Mouse (Mus musculus) embryonic facial prominence, embryonic 13.5 days (tissue): Measurements from ENCODE around the gene Olfr64. TPM values are rescaled to one million over a fixed set of nuclear protein-coding genes. Genes with fewer than 3 reads are reported as not detected.

Source experiments
- ATAC-seq: fragments of 200-750 bp; cut with Nextera tagmentation; 2 replicates; pipeline ENCODE4 v1.8.0; 2017; ENCODE audit warnings: low read depth; ENCODE audit not compliant: insufficient number of reproducible peaks, insufficient read depth, low FRiP score, low TSS enrichment
- H3K27ac ChIP-seq: fragments of 300-500 bp; sonication (generic); 2 replicates; pipeline ENCODE4 v1.5.1; 2015; ENCODE audit warnings: moderate library complexity, mild to moderate bottlenecking, inconsistent platforms
- H3K27me3 ChIP-seq: fragments of 300-500 bp; sonication (generic); 2 replicates; pipeline ENCODE4 v1.6.1; 2015; ENCODE audit warnings: mild to moderate bottlenecking, inconsistent platforms
- H3K36me3 ChIP-seq: fragments of 300-500 bp; sonication (generic); 2 replicates; pipeline ENCODE4 v1.6.1; 2015; ENCODE audit warnings: mild to moderate bottlenecking, inconsistent platforms
- H3K4me1 ChIP-seq: fragments of 300-500 bp; sonication (generic); 2 replicates; pipeline ENCODE4 v1.6.1; 2015; ENCODE audit warnings: inconsistent platforms
- H3K4me2 ChIP-seq: fragments of 300-500 bp; sonication (generic); 2 replicates; pipeline ENCODE4 v1.6.1; 2015; ENCODE audit warnings: moderate library complexity, mild to moderate bottlenecking, inconsistent platforms
- H3K4me3 ChIP-seq: fragments of 300-500 bp; sonication (generic); 2 replicates; pipeline ENCODE4 v1.5.1; 2015; ENCODE audit warnings: mild to moderate bottlenecking, inconsistent platforms
- H3K9ac ChIP-seq: fragments of 300-500 bp; sonication (generic); 2 replicates; pipeline ENCODE4 v1.6.1; 2015; ENCODE audit warnings: mild to moderate bottlenecking, inconsistent platforms
- H3K9me3 ChIP-seq: fragments of 300-500 bp; sonication (generic); 2 replicates; pipeline ENCODE4 v1.6.1; 2016; ENCODE audit warnings: inconsistent platforms
- WGBS: fragments of 180-500 bp; shearing (Covaris S2); methylation state at CpG from one replicate; pipeline ENCODE4 v1.1.7; 2015; ENCODE audit warnings: mixed read lengths; 5-methylcytosine and 5-hydroxymethylcytosine counted together
- polyA plus RNA-seq: library from polyadenylated mRNA; unstranded; fragments of >200 nt; fragmentation: Nextera tagmentation; extraction: Ambion mirVana; gene quantifications from 2 replicates; pipeline ENCODE4 v1.2.1, GENCODE M21; 2015

Gene Olfr64
- polyA plus RNA-seq, 1 experiment from 2014 or later = not detected

DNA sequence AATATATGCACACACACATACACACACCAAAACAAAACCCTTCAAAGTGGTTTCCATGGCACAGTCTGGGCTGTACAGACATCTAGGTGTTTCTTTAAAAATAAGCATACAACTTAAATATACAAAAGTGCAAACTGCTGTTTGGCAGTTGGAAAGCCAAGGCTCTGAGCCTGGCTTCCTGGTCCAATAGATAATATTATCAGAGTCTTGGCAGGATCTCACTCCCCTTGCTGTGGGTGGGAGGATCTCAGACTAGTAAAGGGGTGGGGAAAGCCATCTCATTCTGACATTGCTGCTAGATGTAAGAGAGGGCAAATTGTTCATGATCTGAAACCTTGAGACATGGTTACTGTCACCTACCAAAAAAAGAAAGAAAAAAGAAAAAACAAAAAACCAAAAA, 23.6 kb downstream of the Olfr64 start:
- Histone ChIP-seq H3K27ac (no peak overlapping the region), H3K36me3 (no peaks in the 10 kb centered on the region), H3K9ac (no peak overlapping the region), H3K4me1 (no peaks in the 10 kb centered on the region), H3K4me2 (no peak overlapping the region), H3K4me3 (no peak overlapping the region), H3K27me3 (no peaks in the 10 kb centered on the region), H3K9me3 (no peaks in the 10 kb centered on the region)
- ATAC-seq = no peak

DNA sequence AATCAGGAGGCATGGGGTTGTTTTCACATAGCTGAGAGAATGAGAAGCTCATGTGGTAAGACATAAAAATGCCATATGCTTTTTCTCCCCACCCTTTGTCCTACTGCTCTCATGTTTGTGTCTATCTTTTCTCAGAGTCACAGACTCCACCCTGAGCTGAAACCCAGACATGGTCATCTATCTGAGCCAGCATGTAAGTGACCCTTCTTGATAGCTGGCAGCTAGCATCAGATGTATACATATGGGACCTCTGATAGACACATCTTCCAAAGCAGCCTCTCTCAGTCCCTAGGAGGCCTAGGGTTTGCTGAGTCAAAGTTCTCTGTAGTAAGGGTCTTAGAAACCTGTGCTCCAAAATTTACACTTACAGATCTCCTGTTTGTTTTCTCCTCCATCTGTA, 28.6 kb downstream of the Olfr64 start:
- no peak overlapping the region for H3K27ac ChIP-seq
- no peak overlapping the region for H3K4me3 ChIP-seq
- no peak overlapping the region for H3K4me2 ChIP-seq
- no peak overlapping the region for H3K9ac ChIP-seq
- ATAC-seq = no peak
- H3K9me3 ChIP-seq = no peaks in the 10 kb centered on the region
- H3K4me1 ChIP-seq = no peaks in the 10 kb centered on the region
- no peaks in the 10 kb centered on the region for H3K36me3 ChIP-seq
- no peaks in the 10 kb centered on the region for H3K27me3 ChIP-seq

- WGBS = 82% methylated on average over 3 of the region's 3 CpGs
- no peaks in the 10 kb centered on the region for H3K27me3 ChIP-seq
- H3K4me1 ChIP-seq = no peaks in the 10 kb centered on the region
- ATAC-seq = no peak
- no peaks in the 10 kb centered on the region for H3K36me3 ChIP-seq
- H3K4me3 ChIP-seq = no peak overlapping the region
- H3K27ac ChIP-seq = no peak overlapping the region
- H3K9me3 ChIP-seq = no peaks in the 10 kb centered on the region
- no peak overlapping the region for H3K4me2 ChIP-seq
- no peak overlapping the region for H3K9ac ChIP-seq
These were observed 32.8 kb downstream of the Olfr64 start for GRCm38 (mm10) chr7:103861531-103861930.

DNA sequence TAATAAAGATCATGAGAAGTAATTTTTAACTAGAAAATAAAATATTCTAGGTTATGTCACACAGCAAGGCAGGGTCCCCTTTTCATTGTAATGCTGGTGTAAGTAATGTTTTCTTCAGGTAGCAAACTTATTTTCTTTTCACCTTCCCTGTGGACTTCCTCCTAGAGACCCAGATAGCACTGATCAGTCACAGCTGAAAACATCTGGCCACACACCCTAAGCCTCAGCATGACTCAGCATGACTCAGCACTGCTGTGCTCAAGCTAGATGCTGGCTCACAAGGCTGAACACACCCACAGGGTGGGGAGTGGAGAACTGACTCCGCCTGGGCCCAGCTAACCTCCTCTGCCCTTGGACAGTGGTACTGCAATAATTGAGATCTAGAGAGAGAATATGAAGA, 33.4 kb downstream of the Olfr64 start:
- no peaks in the 10 kb centered on the region for H3K27me3 ChIP-seq
- H3K36me3 ChIP-seq = no peaks in the 10 kb centered on the region
- no peak for ATAC-seq
- 52% methylated on average over 1 of the region's 1 CpGs for WGBS
- H3K4me2 ChIP-seq = no peak overlapping the region
- H3K27ac ChIP-seq = no peak overlapping the region
- no peaks in the 10 kb centered on the region for H3K4me1 ChIP-seq
- no peak overlapping the region for H3K9ac ChIP-seq
- H3K9me3 ChIP-seq = no peaks in the 10 kb centered on the region
- H3K4me3 ChIP-seq = no peak overlapping the region

GRCm38 (mm10) chr7:103859076-103859475, 35.2 kb downstream of the Olfr64 start:
- 69% methylated on average over 2 of the region's 2 CpGs for WGBS
- H3K4me1 ChIP-seq = no peaks in the 10 kb centered on the region
- H3K9ac ChIP-seq = no peak overlapping the region
- no peak overlapping the region for H3K4me3 ChIP-seq
- no peaks in the 10 kb centered on the region for H3K9me3 ChIP-seq
- ATAC-seq = no peak
- H3K4me2 ChIP-seq = no peak overlapping the region
- no peaks in the 10 kb centered on the region for H3K27me3 ChIP-seq
- H3K36me3 ChIP-seq = no peaks in the 10 kb centered on the region
- no peak overlapping the region for H3K27ac ChIP-seq

- Histone ChIP-seq H3K27me3 (no peaks in the 10 kb centered on the region), H3K36me3 (no peaks in the 10 kb centered on the region), H3K4me2 (no peak overlapping the region), H3K27ac (no peak overlapping the region), H3K9me3 (no peaks in the 10 kb centered on the region), H3K4me3 (no peak overlapping the region), H3K9ac (no peak overlapping the region), H3K4me1 (no peaks in the 10 kb centered on the region)
- no peak for ATAC-seq
- WGBS = 58% methylated on average over 1 of the region's 1 CpGs
These were observed 39.6 kb downstream of the Olfr64 start for GRCm38 (mm10) chr7:103854669-103855068.

- 71% methylated on average over 2 of the region's 2 CpGs for WGBS
These were observed 41.2 kb downstream of the Olfr64 start, which contains the start of gene Hbb-y for GRCm38 (mm10) chr7:103853090-103853489. Gene Hbb-y (minus strand): TSS chr7:103853216.

DNA sequence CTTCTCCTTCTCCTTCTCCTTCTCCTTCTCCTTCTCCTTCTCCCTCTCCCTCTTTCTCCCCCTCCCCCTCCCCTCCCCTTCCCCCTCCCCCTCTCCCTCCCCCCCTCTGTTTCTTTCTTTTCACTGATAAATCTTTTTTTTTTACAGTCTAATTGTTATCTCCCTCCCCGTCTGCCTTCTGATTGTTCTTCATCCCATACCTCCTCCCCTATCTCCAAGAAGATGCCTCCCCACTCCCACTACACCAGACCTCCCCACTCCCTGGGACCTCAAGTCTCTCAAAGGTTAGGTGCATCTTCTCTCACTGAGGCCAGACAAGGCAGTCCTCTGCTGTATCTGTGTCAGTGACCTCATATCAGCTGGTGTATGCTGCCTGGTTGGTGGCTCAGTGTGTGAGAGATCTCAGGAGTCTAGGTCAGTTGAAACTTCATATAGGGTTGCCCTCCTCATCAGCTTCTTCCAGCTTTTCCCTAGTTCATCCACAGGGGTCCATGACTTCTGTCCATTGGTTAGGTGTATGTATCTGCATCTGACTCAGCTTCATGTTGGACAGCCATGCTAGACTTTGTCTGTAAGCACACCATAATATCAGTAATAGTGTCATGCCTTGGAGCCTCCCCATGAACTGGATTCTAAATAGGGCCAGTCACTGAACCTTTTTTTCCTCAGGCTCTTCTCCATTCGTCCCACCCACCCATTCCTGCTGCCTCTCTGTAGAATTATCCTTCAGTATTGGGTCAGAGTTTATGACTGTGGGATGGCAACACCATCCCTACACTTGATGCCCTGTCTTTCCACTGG, 49.6 kb downstream of the Olfr64 start:
- no peak for ATAC-seq
- H3K27me3 ChIP-seq = no peaks in the 10 kb centered on the region
- H3K4me1 ChIP-seq = no peaks in the 10 kb centered on the region
- H3K9me3 ChIP-seq = no peaks in the 10 kb centered on the region
- H3K4me2 ChIP-seq = no peak overlapping the region
- 62% methylated on average over 2 of the region's 2 CpGs for WGBS
- no peak overlapping the region for H3K9ac ChIP-seq
- H3K4me3 ChIP-seq = no peak overlapping the region
- no peaks in the 10 kb centered on the region for H3K36me3 ChIP-seq
- no peak overlapping the region for H3K27ac ChIP-seq

More at GRCm38 (mm10) chr7:103853090-103853489, 41.2 kb downstream of the Olfr64 start, which contains the start of gene Hbb-y:
- H3K4me3 ChIP-seq = no peak within 1 kb of the TSS
- no peak within 1 kb of the TSS for H3K27ac ChIP-seq
- ATAC-seq = no peak
- H3K36me3 ChIP-seq = no peaks in the 10 kb centered on the region
- no peak within 1 kb of the TSS for H3K4me2 ChIP-seq
- no peaks in the 10 kb centered on the region for H3K27me3 ChIP-seq
- no peaks in the 10 kb centered on the region for H3K9me3 ChIP-seq
- no peak within 1 kb of the TSS for H3K9ac ChIP-seq
- no peaks in the 10 kb centered on the region for H3K4me1 ChIP-seq

DNA sequence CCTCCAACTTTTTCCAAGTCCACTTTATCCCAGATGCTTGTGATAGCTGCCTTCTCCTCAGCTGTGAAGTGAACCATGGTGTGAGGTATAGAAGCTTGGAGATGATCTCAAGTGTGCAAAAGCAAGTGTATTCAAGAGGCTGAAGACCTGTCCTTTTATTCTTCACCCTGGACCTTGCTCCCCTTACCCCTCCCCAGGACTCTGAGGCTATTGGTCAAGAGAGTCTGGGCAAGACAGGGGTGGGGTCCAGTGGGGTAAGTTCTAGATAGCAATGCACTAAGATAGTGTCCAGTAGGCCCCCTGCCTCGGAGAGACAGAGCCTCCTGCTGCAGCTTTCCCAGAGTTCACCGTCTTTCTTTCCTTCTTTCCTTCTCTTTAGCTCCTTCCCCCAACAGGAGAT, 51.3 kb downstream of the Olfr64 start, which contains the start of gene Hbb-bh1:
Hbb-bh1 (minus strand) TSS at position 131 of the 400 bp plus-strand sequence.
- ATAC-seq = no peak
- Histone ChIP-seq H3K36me3 (no peaks in the 10 kb centered on the region), H3K9me3 (no peaks in the 10 kb centered on the region), H3K4me1 (no peaks in the 10 kb centered on the region), H3K9ac (no peak within 1 kb of the TSS), H3K4me3 (no peak within 1 kb of the TSS), H3K27ac (no peak within 1 kb of the TSS), H3K4me2 (no peak within 1 kb of the TSS), H3K27me3 (no peaks in the 10 kb centered on the region)
- WGBS = 84% methylated on average over 2 of the region's 2 CpGs

DNA sequence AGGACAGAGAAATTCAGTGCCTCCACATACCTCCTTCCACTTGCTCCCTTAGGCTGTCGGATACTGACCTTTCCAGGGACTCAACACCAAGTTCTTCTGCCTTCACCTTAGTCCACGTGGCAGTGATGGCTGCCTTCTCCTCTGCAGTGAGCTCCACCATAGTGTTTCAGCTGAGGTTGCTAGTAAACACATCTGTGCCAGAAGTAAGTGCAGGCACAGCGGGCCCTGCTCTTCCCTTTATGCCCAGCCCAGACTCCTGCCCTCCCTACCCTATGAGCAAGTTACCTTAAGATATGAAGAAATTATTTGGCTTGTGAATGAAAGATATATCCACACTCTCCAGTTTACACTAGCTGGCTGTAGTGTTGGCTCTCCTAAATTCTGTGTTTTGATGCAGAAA, 54.0 kb downstream of the Olfr64 start, which contains the start of gene Hbb-bh2:
Hbb-bh2 (minus strand) TSS at position 253 of the 400 bp plus-strand sequence.
- Histone ChIP-seq H3K36me3 (no peaks in the 10 kb centered on the region), H3K9me3 (no peaks in the 10 kb centered on the region), H3K4me1 (no peaks in the 10 kb centered on the region), H3K4me2 (no peak within 1 kb of the TSS), H3K27me3 (no peaks in the 10 kb centered on the region), H3K27ac (no peak within 1 kb of the TSS), H3K4me3 (no peak within 1 kb of the TSS), H3K9ac (no peak within 1 kb of the TSS)
- WGBS = 67% methylated on average over 3 of the region's 3 CpGs
- no peak for ATAC-seq
